Mouse (Mus musculus) skeletal muscle tissue, adult 2 months (tissue): Measurements from ENCODE around the gene Lrrc49.

Experiments
- DNase-seq: peaks from one replicate; pipeline ENCODE4 v3.0.0-alpha.2; 2012; ENCODE audit warnings: low read depth, low spot score

The Lrrc49 gene

DNA sequence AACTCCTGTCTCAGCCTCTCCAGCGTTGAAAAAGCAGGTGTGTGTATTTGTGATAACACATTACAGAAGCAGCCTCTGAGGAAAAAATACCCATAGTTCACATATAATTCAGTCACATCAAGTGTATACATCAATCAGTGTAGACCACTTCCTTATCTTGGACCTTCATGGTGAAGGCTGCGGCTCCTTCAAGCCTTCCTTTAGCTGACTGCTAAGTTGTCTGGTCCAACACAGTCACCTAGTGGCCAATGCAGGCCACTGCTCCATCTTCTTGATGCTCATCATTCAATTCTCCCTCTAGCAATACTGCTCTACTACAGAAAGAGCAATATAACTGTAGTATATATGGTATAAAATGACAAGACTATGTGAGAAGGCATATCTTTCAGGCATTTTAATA, 88.5 kb downstream of the Lrrc49 start:
- DNase-seq = no peak

DNA sequence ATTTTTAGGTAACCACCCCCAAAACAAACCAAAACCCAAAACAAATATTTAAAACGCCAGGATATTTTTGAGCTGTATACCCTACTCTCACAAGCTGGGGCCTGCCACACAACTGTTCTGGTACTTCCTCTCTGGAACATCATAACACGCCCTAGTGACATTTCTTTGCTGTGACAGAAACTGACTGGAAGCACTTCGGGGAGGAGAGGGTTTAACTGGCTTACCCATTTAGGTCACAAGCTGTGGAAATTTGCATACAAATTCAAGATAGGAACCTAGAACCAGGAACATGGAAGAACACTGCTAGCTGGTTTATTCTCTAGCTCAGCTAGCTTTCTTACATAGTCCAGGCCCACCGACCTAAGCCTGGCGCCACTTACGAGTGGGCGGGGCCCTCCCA, 92.6 kb downstream of the Lrrc49 start:
- no peak for DNase-seq

DNA sequence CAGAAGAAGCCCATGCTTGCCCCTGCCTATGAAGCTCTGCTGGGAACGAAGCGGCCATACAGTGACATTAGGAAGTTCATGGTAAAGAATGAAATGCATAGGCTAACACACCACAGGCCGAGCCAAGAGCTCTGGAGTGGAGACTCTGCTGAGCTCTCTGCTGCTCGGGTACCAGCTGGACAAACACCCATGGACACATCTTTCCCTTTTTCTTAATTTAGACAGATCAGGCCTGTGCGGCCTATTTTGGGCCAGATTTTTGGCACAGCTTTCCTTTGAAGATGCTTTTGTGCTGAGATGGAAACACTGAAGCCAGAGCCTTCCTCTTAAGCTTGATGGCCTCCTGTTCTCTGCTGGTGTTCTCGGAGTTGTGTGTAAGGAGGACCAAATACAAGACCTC, 95.0 kb downstream of the Lrrc49 start:
- DNase-seq = no peak

DNA sequence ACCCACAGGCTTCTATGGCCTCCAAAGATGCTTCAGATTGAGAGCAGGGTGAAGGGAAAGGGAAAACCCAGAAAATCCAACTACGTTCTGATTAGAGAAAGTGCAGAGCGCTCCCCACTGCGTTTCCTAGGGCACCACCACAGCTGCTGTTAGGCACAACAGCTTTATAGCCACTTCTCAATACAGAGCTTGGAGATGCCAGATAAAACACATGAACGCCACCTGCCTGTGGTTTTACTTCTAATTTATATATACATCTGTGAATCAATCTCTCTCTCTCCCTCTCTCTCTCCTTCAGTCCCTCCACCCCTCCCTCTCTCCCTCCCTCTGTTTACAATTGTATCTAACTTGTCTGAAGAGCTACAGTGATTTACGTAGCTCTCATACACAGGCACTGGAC, 95.6 kb downstream of the Lrrc49 start:
- DNase-seq = no peak

DNA sequence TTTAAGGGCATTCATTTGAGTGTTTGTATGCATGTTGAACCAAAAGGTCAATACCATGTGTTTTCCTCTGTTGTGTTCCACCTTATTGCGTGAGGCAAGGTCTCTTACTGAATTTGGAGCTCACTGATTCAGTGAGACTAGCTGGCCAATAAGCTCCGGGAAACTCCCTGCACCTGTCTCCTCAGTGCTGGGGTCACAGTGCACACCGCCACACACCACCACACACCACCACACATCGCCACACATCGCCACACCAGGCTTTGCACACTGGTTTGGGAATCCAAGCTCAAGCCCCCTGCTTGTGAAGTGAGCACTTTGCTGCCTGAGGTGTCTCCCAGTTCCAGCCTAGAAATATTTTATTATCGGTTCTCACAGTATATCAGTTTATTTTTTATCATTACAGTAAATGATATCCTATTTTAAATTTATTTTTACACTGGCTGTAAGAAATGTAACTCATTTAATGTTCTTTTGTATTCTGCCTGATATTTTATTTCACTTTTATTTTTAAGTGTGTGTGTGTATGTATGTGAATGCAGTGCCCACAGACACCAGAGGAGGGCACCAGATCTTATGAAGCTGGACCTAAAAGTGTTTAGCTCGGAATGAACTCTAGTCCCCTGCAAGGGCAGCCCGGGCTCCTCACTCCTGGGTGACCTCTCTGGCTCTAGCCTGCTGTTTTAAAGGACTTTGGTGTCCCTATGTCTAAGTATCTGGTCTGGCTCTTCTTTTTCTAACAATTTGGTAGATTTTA, 96.9 kb downstream of the Lrrc49 start:
- no peak for DNase-seq

DNA sequence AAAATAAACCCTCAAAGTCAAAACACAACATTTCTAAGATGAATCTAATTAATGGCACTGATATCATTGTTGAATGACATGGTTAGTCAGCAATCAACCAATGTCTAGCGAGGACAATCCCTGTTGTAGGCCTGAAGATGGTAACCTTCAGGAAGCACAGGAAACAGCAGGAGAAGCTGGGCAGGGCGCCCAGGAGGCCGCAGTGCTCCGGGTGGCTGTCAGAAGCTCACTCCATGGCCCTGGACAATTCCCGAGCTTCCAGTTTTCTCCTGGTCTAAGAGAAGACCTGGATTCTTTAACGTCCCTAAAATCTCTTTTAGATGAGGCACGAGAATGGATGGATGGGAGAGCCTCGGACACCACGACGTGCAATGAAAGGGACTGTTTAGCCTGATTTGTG, 99.0 kb downstream of the Lrrc49 start:
- no peak for DNase-seq

DNA sequence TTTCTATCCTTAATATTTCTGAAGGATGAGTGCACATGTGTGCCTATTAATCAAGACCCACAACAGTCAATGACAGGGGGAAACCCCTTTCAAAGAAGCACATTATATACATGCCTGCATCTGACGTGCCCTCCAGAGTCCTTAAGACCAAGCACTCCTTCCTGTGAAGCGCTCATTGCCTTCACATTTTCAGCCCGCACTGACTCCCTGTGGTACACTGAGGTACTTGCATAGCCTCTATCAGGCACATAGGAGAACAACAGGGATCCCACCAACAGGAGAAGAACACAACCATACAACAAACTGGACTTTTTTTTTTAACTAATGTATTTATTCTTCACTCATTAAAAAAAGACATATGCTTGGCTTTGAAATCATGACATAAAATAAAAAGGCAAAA, 101.0 kb downstream of the Lrrc49 start:
- no peak for DNase-seq

DNA sequence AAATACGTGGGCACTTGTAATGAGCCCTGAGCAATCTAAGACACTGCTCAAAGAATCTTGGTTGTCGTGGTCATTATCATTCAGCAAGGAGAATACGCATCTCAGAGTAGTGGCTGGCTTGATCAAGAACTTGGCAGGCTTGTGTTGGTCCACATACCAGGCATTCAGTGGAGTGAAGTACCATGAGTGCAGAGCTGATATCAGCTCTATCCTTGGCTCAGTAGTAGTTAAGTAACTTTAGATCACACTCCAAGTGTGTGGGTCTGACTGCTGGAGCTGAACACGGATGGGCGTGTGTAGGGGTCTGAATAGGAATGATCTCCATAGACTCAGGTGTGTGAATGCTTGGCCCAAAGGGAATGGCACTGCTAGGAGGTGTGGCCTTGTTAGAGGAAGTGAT, 102.8 kb downstream of the Lrrc49 start:
- no peak for DNase-seq

DNA sequence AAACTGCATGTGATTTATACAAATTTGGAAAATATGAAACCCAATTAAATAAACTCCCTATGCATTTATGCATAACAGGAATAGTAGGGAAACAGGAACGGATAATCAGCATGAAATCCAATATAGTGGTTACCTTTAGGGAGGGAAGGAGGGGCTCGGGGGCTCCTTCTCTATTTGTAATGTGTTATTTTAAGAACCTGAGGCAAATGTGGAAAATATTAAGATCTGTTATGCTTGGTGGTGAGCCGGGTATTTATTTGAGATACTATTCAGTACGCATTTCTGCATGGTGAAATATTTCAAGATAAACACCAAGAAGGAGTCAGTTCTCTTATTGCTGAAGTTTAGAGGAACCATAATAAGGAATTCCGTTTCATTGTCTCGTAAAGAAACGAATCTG, 105.4 kb downstream of the Lrrc49 start:
- no peak for DNase-seq

DNA sequence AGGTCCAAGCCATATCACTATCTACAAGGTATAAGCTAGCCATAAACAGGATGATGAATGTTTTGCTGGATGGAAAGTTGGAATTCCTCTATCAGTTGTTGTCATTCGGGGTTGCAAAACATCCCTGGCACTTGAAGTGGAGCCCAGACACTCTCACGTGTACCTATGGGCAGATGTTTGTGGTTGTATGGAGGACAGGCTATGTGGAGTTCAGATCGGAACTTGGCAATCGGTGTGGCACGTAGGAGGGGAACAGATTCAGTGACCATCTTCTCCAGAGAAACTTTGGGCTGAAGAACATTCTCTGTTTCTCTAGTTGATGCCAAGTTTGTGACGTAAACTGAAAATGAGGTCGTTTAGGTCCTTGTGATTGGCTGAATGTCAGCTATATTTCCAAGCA, 114.9 kb downstream of the Lrrc49 start:
- no peak for DNase-seq

DNA sequence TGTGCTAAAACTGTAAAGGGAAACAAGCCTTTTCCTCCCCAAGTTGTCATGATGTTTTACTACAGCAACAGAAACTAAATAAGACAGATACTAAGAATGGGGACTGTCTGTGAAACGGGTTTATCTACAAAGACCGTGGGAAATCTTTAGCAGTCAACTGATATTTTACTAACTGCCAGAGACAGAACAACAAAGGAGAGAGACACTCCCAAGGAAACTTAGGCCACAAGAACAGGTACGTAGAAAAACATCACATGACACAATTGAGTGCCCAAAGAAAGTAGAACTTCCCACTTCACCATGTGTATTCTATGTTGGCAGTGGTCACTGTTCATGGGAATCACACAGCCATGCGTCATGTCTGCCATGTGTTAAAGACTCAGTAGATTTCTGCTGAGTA, 116.2 kb downstream of the Lrrc49 start:
- DNase-seq = no peak

DNA sequence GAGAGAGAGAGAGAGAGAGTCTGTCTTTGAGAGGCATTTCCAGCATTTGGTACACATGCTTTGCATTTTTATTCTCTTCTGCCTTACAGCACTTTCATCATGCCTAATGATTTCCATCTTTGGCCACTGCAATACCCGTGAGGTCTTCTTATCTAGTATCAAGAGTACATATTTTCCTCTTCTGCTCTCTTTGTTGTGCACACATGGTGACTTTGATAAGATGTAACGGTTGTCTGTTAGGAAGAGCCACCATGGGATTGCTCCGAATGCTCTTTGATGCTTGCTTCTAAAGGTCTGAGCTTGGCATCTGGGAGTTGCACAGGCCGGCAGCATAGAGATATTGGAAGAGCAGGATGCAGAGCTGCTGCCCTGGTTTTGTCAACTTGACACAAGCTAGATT, 116.9 kb downstream of the Lrrc49 start:
- no peak for DNase-seq

DNA sequence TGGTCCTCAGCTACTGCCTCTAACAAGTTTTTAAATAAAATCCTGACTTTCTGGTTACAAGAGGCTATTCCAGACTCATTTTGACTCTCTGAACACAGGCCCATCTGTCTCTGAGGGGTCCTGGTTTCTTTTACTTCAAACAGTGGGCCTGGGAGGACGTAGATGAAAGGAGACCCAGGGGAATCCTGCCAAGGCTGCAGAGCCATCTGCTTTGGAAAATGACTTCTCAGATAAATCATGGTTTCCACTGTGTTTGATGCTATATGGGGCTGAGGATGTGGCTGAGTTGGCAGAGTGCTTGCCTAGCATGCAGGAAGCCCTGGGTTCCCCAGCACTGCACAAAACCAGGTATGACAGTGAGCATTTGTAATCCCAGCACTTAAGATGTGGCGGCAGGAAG, 118.6 kb downstream of the Lrrc49 start:
- DNase-seq = no peak

DNA sequence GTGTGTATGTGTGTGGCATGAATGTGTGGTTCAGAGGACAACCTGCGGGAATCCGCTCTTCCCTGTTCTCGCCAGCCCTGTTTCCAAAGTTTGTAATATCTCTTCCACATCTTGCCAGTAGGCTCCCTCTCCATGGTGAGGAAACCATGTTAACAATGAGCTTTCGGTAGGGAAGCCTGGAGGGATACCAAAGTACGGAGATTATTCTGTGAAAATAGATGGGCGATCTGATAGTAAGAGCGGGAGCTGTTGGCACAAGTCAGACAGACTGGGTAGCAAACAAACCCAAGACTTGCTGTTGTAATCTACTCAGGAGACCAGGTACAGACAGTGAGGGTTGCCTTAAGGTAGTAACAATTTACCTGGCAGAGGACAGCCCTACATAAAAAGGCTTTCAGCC, 124.1 kb downstream of the Lrrc49 start:
- no peak for DNase-seq

DNA sequence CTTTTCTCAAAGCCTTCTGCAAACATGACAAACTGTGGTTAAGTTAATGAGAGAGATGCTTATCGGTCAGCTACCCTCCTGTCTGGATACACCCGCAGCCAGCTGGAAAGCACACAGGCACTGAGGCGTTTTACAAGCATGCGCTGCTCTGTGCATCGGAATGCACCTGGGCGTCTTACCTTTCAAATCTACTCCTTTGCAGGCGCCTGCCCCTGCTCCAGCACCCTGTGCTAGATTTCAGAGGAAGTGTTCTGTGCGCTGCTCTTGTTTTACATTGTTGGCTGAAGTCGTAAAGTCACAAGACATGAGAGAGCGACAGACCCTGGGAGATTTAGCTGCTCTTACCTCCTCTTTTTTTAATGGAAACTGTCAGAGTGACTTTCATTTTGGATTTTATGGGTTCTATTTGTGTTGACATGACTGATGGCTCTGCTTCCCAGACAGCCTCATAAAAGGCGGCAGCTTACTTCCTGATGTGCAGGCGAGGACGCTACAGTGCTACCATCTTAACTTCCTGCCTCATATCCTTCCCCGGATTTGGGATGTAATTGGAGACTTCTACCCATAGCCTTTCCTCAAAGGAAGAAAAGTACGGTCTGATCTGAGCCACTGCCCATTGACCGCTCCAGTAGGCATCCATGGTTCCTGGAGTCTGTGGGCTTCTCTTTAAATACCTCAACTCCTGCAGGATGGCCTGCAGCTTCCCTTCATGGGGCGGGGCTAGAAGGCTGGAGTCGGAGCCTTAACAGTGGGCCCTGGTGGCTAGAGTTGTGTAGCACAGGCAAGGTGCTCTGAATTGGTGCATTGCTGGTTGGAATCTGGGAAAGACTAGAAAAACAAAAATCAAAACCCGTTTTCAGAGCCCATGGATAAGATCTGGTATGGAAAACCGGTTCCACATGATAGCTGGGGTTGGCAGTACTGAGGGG, 125.3 kb downstream of the Lrrc49 start:
- DNase-seq = no peak

DNA sequence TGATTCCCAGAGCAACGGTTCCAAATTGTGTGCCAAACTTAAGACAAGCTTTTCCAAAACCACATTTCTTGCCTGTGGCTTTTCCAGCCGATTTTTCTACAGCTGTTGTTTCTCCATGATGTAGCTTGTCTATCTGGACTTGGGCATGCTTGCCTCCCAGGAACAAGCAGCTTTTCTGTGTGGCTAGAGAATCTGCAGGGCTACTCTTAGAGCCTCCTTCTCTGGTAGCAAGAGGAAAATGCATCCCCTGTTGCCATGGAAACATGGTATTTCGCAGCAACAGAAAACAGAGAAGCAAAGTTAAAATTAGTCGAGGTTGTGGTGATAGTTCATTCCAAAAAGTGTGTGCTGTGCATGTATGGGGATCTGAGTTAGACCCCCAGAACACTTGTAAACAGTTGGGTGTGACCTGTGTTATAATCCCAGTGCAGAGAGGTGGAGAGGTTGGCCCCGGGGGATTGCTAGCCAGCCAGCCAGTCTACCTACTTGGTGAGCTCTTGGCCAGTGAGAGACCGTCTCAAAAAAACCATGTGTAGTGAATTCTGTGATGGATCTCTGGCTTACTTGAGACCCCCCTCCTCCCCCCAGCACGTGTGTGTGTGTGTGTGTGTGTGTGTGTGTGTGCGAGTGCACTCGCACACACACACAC, 126.2 kb downstream of the Lrrc49 start:
- peak; percentile 13 for DNase-seq

DNA sequence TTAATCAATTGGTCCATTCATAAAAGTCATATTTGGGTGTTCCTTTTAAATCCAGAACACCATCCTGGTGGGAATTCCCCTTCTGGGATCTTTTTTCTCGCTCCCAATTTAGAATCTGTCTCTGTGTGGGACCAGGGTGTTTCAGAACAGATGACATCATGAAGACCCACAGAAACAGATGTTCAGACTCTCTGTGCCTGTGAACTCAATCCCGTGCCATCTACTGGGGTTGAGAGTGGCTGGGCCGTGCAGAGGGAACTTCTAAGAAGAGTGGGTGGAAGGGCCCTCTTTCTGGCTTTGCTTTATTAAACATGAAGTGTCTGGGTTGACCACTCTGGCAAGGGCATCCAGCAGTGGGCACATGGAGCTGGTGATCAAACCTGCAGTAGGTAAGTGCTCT, 129.5 kb downstream of the Lrrc49 start:
- no peak for DNase-seq

DNA sequence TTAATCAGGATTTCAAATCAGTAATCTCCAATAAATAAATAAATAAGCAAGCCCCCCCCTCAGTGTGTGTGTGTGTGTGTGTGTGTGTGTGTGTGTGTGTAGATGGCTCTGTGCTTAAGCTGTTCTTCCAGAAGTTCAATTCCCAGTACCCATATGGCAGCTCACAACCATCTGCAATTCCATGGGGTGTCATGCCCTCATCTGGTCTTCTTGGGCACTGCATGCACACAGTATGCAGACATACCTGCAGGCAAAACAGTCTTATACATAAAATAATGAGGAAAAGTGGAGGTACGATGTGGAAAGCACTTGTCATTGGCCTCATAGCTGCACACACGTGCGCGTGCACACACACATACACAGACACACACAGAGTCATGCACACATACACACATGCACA, 136.7 kb downstream of the Lrrc49 start:
- DNase-seq = no peak

DNA sequence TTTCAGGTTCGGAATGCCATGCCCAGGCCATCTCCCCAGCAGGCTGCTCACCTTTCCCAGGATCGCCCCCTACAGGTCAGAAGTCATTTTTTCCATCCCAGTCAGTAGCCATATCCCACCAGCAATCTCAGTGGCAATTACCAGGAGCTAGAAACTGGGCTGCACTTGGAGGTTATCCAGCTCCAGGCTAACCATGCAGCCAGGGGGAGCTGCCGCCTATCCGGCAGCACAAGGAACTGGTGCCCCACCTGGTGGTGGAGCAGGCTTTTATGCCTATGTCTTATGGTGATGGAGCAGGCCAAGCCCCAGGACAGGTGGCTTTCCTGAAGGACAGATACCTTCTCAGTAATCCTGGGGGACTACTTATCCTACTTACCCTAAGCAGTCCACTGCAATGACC, 139.8 kb downstream of the Lrrc49 start:
- DNase-seq = peak; percentile 8

DNA sequence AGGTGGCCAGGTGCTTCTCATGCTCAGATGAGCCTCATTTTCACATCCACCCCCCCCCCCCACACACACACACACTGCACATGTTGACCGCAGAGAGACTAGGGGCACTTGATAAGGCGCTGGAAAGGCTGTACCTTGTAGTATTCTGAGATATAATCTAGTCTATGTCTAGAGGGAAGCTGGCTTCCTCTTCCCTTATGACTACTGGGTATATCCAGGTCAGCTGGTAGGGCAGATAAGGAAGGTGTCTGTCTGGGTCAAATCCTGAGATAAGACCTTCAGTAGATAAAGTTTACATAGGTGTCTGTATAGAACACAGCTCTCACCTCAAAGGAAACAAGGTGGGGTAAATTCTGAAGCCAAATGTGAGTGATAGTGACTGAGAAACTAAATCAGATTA, 141.8 kb downstream of the Lrrc49 start:
- no peak for DNase-seq

DNA sequence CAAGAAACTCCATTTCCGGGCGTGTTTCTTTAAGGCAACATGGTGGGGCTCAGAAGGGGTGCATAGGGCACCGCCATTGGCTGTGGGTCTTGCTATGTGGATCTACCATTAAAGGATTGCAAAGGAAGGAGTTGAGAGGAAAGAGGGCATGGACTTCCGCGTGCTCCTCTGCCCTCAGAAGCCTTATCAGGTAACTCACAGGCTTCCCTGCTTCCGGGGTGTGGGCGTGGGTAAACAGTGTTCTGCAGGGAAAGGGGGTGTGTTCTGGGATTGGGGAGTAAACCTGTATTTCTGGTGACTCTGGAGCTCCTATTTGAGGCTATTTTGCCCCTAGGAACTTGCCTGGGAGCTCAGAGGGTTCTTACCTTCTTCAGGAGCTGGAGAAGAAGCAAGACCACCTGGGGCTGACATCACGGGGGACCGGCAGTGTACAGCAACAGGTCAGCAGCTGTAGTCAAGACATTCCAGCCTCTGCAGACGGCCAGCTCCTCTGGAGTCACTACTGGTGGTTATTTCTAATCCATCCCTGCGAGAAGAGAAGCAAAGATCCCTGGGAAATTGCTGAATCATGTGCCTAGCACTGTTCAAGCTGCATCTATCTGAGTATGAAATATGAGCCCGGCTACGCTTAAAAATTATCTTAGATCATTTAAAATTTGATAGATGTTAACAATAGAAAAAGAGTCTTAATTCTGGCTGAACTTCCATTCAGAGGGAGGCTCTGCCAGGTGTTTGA, 142.4 kb downstream of the Lrrc49 start:
- DNase-seq = no peak
